In the genomic region with DNA sequence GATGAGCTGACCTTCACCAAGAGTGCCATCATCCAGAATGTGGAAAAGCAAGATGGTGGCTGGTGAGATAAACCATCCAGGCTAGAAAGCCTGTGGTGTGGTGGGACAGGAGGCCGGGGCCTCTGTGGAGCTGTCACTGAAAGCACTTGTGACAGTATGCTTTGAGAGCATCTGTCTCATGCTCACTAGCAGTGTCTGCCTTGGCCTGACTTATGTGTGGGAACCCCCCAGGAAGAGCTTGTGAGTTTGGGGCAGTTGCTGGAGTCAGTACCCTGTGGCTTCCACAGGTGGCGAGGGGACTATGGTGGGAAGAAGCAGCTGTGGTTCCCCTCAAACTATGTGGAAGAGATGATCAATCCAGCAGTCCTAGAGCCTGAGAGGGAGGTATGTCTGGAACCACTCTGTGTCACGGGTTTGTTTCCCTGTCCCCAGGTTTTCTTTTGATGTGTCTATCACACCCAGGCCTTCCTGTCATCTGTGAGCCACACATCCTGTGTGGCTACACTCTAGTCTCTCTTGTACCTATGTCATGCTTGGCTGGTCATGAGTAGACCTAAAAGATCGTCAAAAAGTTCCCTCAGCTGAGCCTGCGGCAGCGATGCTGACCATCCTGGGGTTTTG, we compare ENCODE assay signal across 19 mouse cellular contexts. TPM values are rescaled to one million over a fixed set of nuclear protein-coding genes. Genes with fewer than 3 reads are reported as not detected.
DNase-seq lines count a peak whose midpoint lies in the region; ATAC-seq and TF ChIP-seq lines count a peak whose summit lies in the region.
"Had no signal": no experiment of that assay in that cellular context is flagged by ENCODE, and none has a peak within 500 bp of the region (broad histone marks: within the 10 kb centered on the region; RNA-seq: fewer than 3 reads in every experiment).

No protein-coding gene starts in this region.

- H3K9me3 ChIP-seq in forebrain, embryonic 10.5 days, result no peaks in the 10 kb centered on the region
- H3K9me3 ChIP-seq: embryonic facial prominence, embryonic 13.5 days; hindbrain, embryonic 15.5 days; midbrain, embryonic 12.5 days; neural tube, embryonic 13.5 days had no signal

- peak; percentile 96 for ATAC-seq in activated CD4-positive, CD25-positive, alpha-beta regulatory T cell, adult 4 months
- ATAC-seq: forebrain, embryonic 16.5 days had no signal

- peaks cover 91% of the 10 kb centered on the region for H3K36me3 ChIP-seq in thymus, adult 2 months (ENCODE audit: control insufficient read depth, insufficient read depth, low read length)
- H3K36me3 ChIP-seq in forebrain, embryonic 10.5 days (replicated peaks), result peaks cover 100% of the 10 kb centered on the region

- intact Hi-C loops in left cerebral cortex, postnatal 10 days (cut with DNase I), result no loop called here

- peaks cover 22% of the 10 kb centered on the region for H3K4me1 ChIP-seq in thymus, adult 2 months (replicated peaks; ENCODE audit: control insufficient read depth, insufficient read depth, low read length)
- no peaks in the 10 kb centered on the region for H3K4me1 ChIP-seq in forebrain, embryonic 10.5 days
- H3K4me1 ChIP-seq: embryonic facial prominence, embryonic 13.5 days; hindbrain, embryonic 15.5 days; midbrain, embryonic 12.5 days; neural tube, embryonic 13.5 days had no signal

- TF ChIP-seq POLR2A in thymus, adult 2 months (IDR thresholded peaks at IDR 0.05; ENCODE audit: control insufficient read depth, extremely low read depth, insufficient read depth, low read length, poor library complexity), result no peak

- H3K27ac ChIP-seq in thymus, adult 2 months (ENCODE audit: control insufficient read depth, insufficient read depth, low read length), result peak overlapping the region; percentile 20; the same call in 1 of the 2 replicates
- H3K27ac ChIP-seq in forebrain, embryonic 10.5 days, result no peak overlapping the region
- H3K27ac ChIP-seq: embryonic facial prominence, embryonic 13.5 days; hindbrain, embryonic 15.5 days; kidney, postnatal 0 days; liver, embryonic 14.5 days; midbrain, embryonic 12.5 days; neural tube, embryonic 13.5 days had no signal

- no peak overlapping the region for H3K4me3 ChIP-seq in thymus, adult 2 months (ENCODE audit: control insufficient read depth, insufficient read depth, low read length)
- no peak overlapping the region for H3K4me3 ChIP-seq in forebrain, embryonic 10.5 days
- H3K4me3 ChIP-seq: embryonic facial prominence, embryonic 13.5 days; hindbrain, embryonic 15.5 days; midbrain, embryonic 12.5 days; neural tube, embryonic 13.5 days had no signal

- DNase-seq in thymus, adult 2 months, result no peak
- DNase-seq in thymus, postnatal 36 days, result no peak
- peak; percentile 85 for DNase-seq in CD4-positive helper T cell, adult 2 months (ENCODE audit: low read depth, low spot score)
- DNase-seq in natural killer cell, adult 2 months (ENCODE audit: low spot score in 2 of 2), result peak; percentile 58 to 61
- no peak for DNase-seq in left cerebral cortex, postnatal 10 days (ENCODE audit: extremely low spot score in 1 of 2, low spot score in 2 of 2)
- DNase-seq in left cerebral cortex, adult 11 months (ENCODE audit: low spot score), result no peak
- no peak for DNase-seq in forebrain, embryonic 10.5 days (ENCODE audit: extremely low spot score, low spot score)
- DNase-seq: adrenal gland, postnatal 10 days; cerebellum, postnatal 10 days; heart, postnatal 14 days; kidney, adult 11 months had no signal

- TF ChIP-seq CTCF in thymus, adult 2 months (IDR thresholded peaks at IDR 0.05; ENCODE audit: borderline replicate concordance, control insufficient read depth, extremely low read depth, insufficient read depth, low read length, poor library complexity), result no peak

- 21% methylated on average over 6 of the region's 6 CpGs for WGBS in thymus, adult 2 months
- 91% methylated on average over 6 of the region's 6 CpGs for WGBS in forebrain, embryonic 10.5 days

- H3K27me3 ChIP-seq in thymus, adult 2 months (ENCODE audit: control insufficient read depth, insufficient read depth, low read length), result no peaks in the 10 kb centered on the region
- H3K27me3 ChIP-seq in forebrain, embryonic 10.5 days (ENCODE audit: poor library complexity, severe bottlenecking), result no peaks in the 10 kb centered on the region
- H3K27me3 ChIP-seq: embryonic facial prominence, embryonic 13.5 days; hindbrain, embryonic 15.5 days; midbrain, embryonic 12.5 days; neural tube, embryonic 13.5 days had no signal

RNA-seq across cellular contexts. Expression of gene Plcg1, which starts 25.6 kb away (rescaled TPM):
- 237 and 294 TPM in 2 replicates for polyA plus RNA-seq in thymus, adult 2 months (2012; rRNA removed)
- 10 to 100 TPM; 52.7 to 59.0 TPM for polyA plus RNA-seq in activated CD4-positive, CD25-positive, alpha-beta regulatory T cell, adult 4 months (2017; shearing (Covaris generic))
- total RNA-seq in left cerebral cortex, postnatal 10 days (2021), result 100 to 1,000 TPM; 123 to 130 TPM
- polyA plus RNA-seq in forebrain, embryonic 10.5 days (2016; fragmentation: Nextera tagmentation; extraction: Ambion mirVana), result 59.3 and 61.7 TPM in 2 replicates

Comparison
In these comparisons a context has a peak if more than half of its experiments do, and no peak if none do; other contexts are left out.
1. DNase-seq: peak in CD4-positive helper T cell, adult 2 months (single experiment) and natural killer cell, adult 2 months (2 of 2); none in thymus, adult 2 months (single experiment), thymus, postnatal 36 days (0 of 2), left cerebral cortex, postnatal 10 days (0 of 2), left cerebral cortex, adult 11 months (single experiment) and forebrain, embryonic 10.5 days (single experiment).